Mouse (Mus musculus): Measurements from ENCODE around the gene Lrrc2. TPM values are rescaled to one million over a fixed set of nuclear protein-coding genes. Genes with fewer than 3 reads are reported as not detected.

Gene Lrrc2
- polyA plus RNA-seq, 1 experiment, result 11.9 TPM

DNA sequence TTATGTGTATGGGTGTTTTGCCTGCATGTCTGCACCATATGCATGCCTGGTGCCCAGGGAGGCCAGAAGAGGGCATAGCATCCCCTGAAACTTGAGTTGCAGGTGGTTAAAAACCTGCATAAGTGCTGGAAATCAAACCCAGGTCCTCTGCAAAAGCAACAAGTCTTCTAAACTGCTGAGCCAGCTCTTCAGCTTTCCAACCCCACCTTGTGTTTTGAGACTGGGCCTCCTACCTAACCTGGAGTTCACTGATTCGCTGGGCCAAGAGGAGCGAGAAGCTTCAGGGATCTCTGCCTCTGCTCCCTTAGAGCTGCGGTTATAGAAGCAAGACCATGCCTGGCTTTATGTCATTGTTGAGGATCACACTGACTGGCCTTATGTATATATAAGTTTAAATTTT lies 1.2 kb upstream of the Lrrc2 start:
- no peak overlapping the region for H3K4me3 ChIP-seq (ENCODE audit: low read depth, low read length)
- H3K9ac ChIP-seq (ENCODE audit: low read depth, poor library complexity, severe bottlenecking), result no peak overlapping the region
- H3K36me3 ChIP-seq (ENCODE audit: control insufficient read depth, insufficient read depth, low read length, poor library complexity, severe bottlenecking), result no peaks in the 10 kb centered on the region
- peak overlapping the region; percentile 29 for H3K27ac ChIP-seq (ENCODE audit: insufficient read depth, low read length)
- H3K27me3 ChIP-seq (ENCODE audit: control insufficient read depth, insufficient read depth, low read length, poor library complexity, severe bottlenecking), result no peaks in the 10 kb centered on the region
- peaks cover 5% of the 10 kb centered on the region for H3K4me1 ChIP-seq (ENCODE audit: control insufficient read depth, insufficient read depth, low read length)
- no peaks in the 10 kb centered on the region for H3K9me3 ChIP-seq (replicated peaks; ENCODE audit: control insufficient read depth, insufficient read depth, low read length, poor library complexity, severe bottlenecking)
- TF ChIP-seq POLR2A (IDR thresholded peaks at IDR 0.05; ENCODE audit: insufficient read depth, low read length), result no peak
- peak; percentile 14 for TF ChIP-seq CTCF (IDR thresholded peaks at IDR 0.05; ENCODE audit: low read depth, low read length)

DNA sequence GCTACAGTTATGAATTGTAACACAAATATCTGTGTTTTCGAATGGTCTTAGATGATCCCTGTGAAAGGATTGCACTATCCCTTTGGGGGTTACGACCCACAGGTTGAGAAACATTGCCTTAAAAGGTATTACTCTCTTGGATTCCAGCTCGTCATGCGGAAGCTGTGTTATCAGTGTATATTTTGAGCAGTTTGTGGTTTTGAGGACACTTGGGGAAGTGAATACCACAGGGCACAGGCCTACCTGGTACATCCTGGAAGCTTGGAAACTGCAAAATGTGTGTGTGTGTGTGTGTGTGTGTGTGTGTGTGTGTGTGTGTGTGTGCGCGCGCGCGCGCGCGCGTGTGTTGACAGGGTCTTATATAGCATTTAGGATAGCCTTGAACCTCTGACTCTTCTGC lies 521 bp downstream of the Lrrc2 start:
- no peaks in the 10 kb centered on the region for H3K9me3 ChIP-seq (replicated peaks; ENCODE audit: control insufficient read depth, insufficient read depth, low read length, poor library complexity, severe bottlenecking)
- peak overlapping the region; percentile 78 for H3K4me3 ChIP-seq (ENCODE audit: low read depth, low read length)
- H3K9ac ChIP-seq (ENCODE audit: low read depth, poor library complexity, severe bottlenecking), result peak overlapping the region; percentile 78
- no peaks in the 10 kb centered on the region for H3K27me3 ChIP-seq (ENCODE audit: control insufficient read depth, insufficient read depth, low read length, poor library complexity, severe bottlenecking)
- peak overlapping the region; percentile 95 for H3K27ac ChIP-seq (ENCODE audit: insufficient read depth, low read length)
- TF ChIP-seq EP300 (IDR thresholded peaks at IDR 0.05; ENCODE audit: insufficient read depth, low read depth, low read length), result no peak
- TF ChIP-seq POLR2A (IDR thresholded peaks at IDR 0.05; ENCODE audit: insufficient read depth, low read length), result no peak
- TF ChIP-seq CTCF (IDR thresholded peaks at IDR 0.05; ENCODE audit: low read depth, low read length), result no peak
- peaks cover 5% of the 10 kb centered on the region for H3K4me1 ChIP-seq (ENCODE audit: control insufficient read depth, insufficient read depth, low read length)
- no peaks in the 10 kb centered on the region for H3K36me3 ChIP-seq (ENCODE audit: control insufficient read depth, insufficient read depth, low read length, poor library complexity, severe bottlenecking)

DNA sequence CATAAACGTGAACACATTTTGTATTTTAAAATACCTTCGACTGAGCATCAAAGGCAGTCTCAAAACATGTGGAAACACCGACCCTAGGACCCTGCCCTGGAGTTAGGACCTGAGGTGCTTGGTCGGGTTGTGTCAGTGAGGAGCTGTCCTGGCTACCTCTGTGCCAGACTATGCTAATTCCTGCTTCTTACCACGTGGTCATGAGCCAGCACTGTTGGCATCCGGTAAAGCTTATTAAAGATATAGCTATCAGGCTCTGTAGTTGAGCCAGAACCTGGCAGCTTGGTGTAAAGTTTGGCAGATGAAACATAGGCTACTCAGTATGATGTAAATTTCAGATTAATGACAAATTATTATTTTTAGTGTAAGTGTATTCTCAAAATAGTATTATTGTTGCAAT lies 1.1 kb downstream of the Lrrc2 start:
- Histone ChIP-seq H3K9ac (ENCODE audit: low read depth, poor library complexity, severe bottlenecking) (peak overlapping the region; percentile 78), H3K27me3 (ENCODE audit: control insufficient read depth, insufficient read depth, low read length, poor library complexity, severe bottlenecking) (no peaks in the 10 kb centered on the region), H3K27ac (ENCODE audit: insufficient read depth, low read length) (peak overlapping the region; percentile 95), H3K4me1 (ENCODE audit: control insufficient read depth, insufficient read depth, low read length) (peaks cover 5% of the 10 kb centered on the region), H3K36me3 (ENCODE audit: control insufficient read depth, insufficient read depth, low read length, poor library complexity, severe bottlenecking) (no peaks in the 10 kb centered on the region), H3K9me3 (replicated peaks; ENCODE audit: control insufficient read depth, insufficient read depth, low read length, poor library complexity, severe bottlenecking) (no peaks in the 10 kb centered on the region), H3K4me3 (ENCODE audit: low read depth, low read length) (peak overlapping the region; percentile 33; the same call in 1 of the 2 replicates)
- TF ChIP-seq CTCF (IDR thresholded peaks at IDR 0.05; ENCODE audit: low read depth, low read length) (no peak), POLR2A (IDR thresholded peaks at IDR 0.05; ENCODE audit: insufficient read depth, low read length) (no peak), EP300 (IDR thresholded peaks at IDR 0.05; ENCODE audit: insufficient read depth, low read depth, low read length) (no peak)

DNA sequence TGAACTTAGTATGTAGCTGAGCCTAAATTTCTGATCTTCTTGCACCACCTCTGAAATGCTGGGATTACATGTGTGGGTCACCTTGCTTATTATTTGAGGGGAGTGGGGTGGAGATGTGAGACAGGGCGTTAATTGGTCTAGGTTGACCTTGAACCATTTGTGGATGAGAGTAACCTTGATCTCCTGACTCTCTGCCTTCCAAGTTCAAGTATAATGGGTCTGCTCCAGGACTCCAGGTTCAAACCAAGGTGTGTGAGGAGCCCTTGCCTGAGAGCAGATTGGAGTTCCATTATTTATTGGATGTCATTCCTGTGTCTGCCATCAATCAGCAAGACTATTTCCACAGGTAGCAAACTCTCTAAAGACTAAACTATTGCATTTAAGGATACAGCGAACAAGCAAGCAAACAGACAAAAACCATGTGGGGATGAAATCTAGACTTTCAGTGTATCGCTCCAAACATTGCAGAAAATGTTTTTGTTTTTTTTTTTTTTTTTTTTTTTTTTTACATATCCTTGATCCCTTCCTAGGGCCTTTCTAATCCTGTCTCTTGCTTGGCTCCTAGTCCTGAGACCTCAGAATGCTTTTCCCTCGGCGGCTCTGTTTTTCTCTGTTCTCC lies 1.7 kb downstream of the Lrrc2 start:
- peak overlapping the region; percentile 73 for H3K4me3 ChIP-seq (ENCODE audit: low read depth, low read length)
- peak overlapping the region; percentile 95 for H3K27ac ChIP-seq (ENCODE audit: insufficient read depth, low read length)
- H3K9me3 ChIP-seq (replicated peaks; ENCODE audit: control insufficient read depth, insufficient read depth, low read length, poor library complexity, severe bottlenecking), result no peaks in the 10 kb centered on the region
- H3K9ac ChIP-seq (ENCODE audit: low read depth, poor library complexity, severe bottlenecking), result peak overlapping the region; percentile 78
- peaks cover 6% of the 10 kb centered on the region for H3K4me1 ChIP-seq (ENCODE audit: control insufficient read depth, insufficient read depth, low read length)
- no peaks in the 10 kb centered on the region for H3K27me3 ChIP-seq (ENCODE audit: control insufficient read depth, insufficient read depth, low read length, poor library complexity, severe bottlenecking)
- H3K36me3 ChIP-seq (ENCODE audit: control insufficient read depth, insufficient read depth, low read length, poor library complexity, severe bottlenecking), result no peaks in the 10 kb centered on the region
- TF ChIP-seq POLR2A (IDR thresholded peaks at IDR 0.05; ENCODE audit: insufficient read depth, low read length), result no peak
- no peak for TF ChIP-seq CTCF (IDR thresholded peaks at IDR 0.05; ENCODE audit: low read depth, low read length)

DNA sequence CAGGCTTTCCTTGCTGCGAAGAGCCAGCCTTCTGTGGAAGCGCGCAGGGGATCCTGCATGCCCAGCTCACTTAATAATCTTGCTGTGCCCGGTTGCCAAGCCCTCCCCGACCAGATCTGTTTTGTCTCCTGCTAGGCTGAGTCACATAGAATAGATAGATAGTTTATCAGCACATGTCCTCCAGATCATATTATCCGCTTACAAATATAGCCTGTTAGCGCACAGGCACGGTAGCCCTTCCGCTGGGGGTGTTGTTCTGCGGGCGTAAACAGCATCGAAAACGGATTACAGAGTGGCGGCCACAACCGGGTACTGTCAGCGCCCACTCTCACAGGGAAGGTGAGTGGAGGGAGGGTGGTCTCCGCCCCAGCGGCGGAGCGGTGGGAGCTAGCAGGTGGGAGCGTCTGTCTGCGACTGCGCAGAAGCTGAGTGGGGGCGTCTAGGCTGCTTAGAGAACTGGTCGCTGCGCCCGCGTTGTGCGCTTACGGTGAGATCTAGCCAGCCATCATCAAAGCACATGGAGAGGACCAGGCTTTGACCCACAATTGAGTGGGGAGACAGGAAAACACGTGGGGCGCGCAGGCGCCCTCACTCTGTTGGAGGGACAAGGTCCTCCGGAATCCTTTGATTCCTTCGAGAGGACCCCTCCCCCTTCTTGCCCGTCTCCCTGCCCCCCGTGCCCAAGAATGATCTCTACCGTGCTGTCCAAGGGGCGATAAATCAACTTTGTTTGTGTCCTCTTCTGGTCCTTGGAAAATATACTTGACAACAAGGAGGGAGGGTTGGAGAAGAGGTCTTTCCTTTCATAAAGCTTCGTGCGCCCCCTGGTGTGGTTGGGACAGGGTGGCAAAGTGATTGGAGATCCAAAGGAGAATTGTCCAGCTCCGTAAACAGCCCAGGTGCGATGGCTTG lies 2.5 kb downstream of the Lrrc2 start:
- Histone ChIP-seq H3K9me3 (replicated peaks; ENCODE audit: control insufficient read depth, insufficient read depth, low read length, poor library complexity, severe bottlenecking) (no peaks in the 10 kb centered on the region), H3K4me3 (ENCODE audit: low read depth, low read length) (peak overlapping the region; percentile 73), H3K27ac (ENCODE audit: insufficient read depth, low read length) (peak overlapping the region; percentile 73), H3K27me3 (ENCODE audit: control insufficient read depth, insufficient read depth, low read length, poor library complexity, severe bottlenecking) (no peaks in the 10 kb centered on the region), H3K9ac (ENCODE audit: low read depth, poor library complexity, severe bottlenecking) (peak overlapping the region; percentile 78), H3K36me3 (ENCODE audit: control insufficient read depth, insufficient read depth, low read length, poor library complexity, severe bottlenecking) (no peaks in the 10 kb centered on the region), H3K4me1 (ENCODE audit: control insufficient read depth, insufficient read depth, low read length) (peaks cover 7% of the 10 kb centered on the region)
- TF ChIP-seq POLR2A (IDR thresholded peaks at IDR 0.05; ENCODE audit: insufficient read depth, low read length) (no peak), CTCF (IDR thresholded peaks at IDR 0.05; ENCODE audit: low read depth, low read length) (peak; percentile 67), EP300 (IDR thresholded peaks at IDR 0.05; ENCODE audit: insufficient read depth, low read depth, low read length) (0 out of 2 replicates have a peak, but pooled peaks have one; percentile 11)
